Mouse (Mus musculus) CH12.LX (cell line): Measurements from ENCODE around the gene Pkd1l3. TPM values are rescaled to one million over a fixed set of nuclear protein-coding genes. Genes with fewer than 3 reads are reported as not detected.

Experiments used
- DNase-seq: peaks from one replicate; pipeline ENCODE4 v3.0.0-alpha.2; 2013; ENCODE audit errors: extremely low read depth
- H3K27ac ChIP-seq: 2 replicates; pipeline ENCODE4 v1.5.1; 2012; ENCODE audit warnings: low read depth, mild to moderate bottlenecking, control low read depth, moderate library complexity; ENCODE audit not compliant: insufficient read depth
- H3K27me3 ChIP-seq: replicated peaks from 2 replicates; pipeline ENCODE3; 2012; ENCODE audit warnings: inconsistent platforms
- H3K36me3 ChIP-seq, 2 experiments: replicated peaks in 1 of 2; 2 replicates each; pipeline versions ENCODE3 to v1.6.1; 2012; ENCODE audit warnings: inconsistent platforms in 1 of 2, low read length in 1 of 2, mild to moderate bottlenecking in 1 of 2, mixed read lengths in 1 of 2, moderate library complexity in 1 of 2; ENCODE audit not compliant: control insufficient read depth in 1 of 2, insufficient read depth in 1 of 2
- H3K4me1 ChIP-seq, 2 experiments: 2 replicates each; pipeline ENCODE4 v1.6.1; 2012; ENCODE audit warnings: inconsistent platforms in 1 of 2, moderate library complexity in 1 of 2; ENCODE audit not compliant: insufficient read depth in 2 of 2, control insufficient read depth in 1 of 2
- H3K4me2 ChIP-seq: 2 replicates; pipeline ENCODE4 v1.6.1; 2012; ENCODE audit warnings: low read depth, mild to moderate bottlenecking, control low read depth; ENCODE audit not compliant: poor library complexity, insufficient read depth, severe bottlenecking
- H3K4me3 ChIP-seq, 3 experiments: fragments of 150-350 bp in 1 of 3; sonication (generic) in 1 of 3; replicated peaks in 1 of 3; 2 replicates each; pipeline versions ENCODE3 to v1.5.1; 2011 to 2012; ENCODE audit warnings: low read depth in 2 of 3, low read length in 2 of 3, mild to moderate bottlenecking in 2 of 3, moderate library complexity in 2 of 3, control low read depth in 1 of 3, improper control_type of control experiment in 1 of 3, inconsistent platforms in 1 of 3, mixed read lengths in 1 of 3; ENCODE audit not compliant: poor library complexity in 1 of 3
- H3K79me2 ChIP-seq: replicated peaks from 2 replicates; pipeline ENCODE4 v1.6.1; 2012; ENCODE audit warnings: mild to moderate bottlenecking, moderate library complexity; ENCODE audit not compliant: control insufficient read depth, poor library complexity, insufficient read depth, severe bottlenecking; ENCODE audit errors: extremely low read depth
- H3K9ac ChIP-seq: 2 replicates; pipeline ENCODE4 v1.6.1; 2012; ENCODE audit warnings: low read depth, mild to moderate bottlenecking, control low read depth, moderate library complexity; ENCODE audit not compliant: insufficient read depth
- H3K9me3 ChIP-seq: replicated peaks from 2 replicates; pipeline ENCODE3; 2012; ENCODE audit warnings: low read length, inconsistent platforms, mixed read lengths
- CHD2 ChIP-seq: IDR thresholded peaks from 2 replicates; pipeline ENCODE4 v1.6.1; 2011; ENCODE audit warnings: low read length, improper control_type of control experiment
- CTCF ChIP-seq, 2 experiments: IDR thresholded peaks in 1 of 2; conservative IDR thresholded peaks in 1 of 2; 2 replicates each; pipeline ENCODE4 v1.5.1; 2011 to 2012; ENCODE audit warnings: low read depth in 2 of 2, low read length in 2 of 2, improper control_type of control experiment in 1 of 2, inconsistent platforms in 1 of 2, mild to moderate bottlenecking in 1 of 2, moderate library complexity in 1 of 2
- E2F4 ChIP-seq: IDR thresholded peaks from 2 replicates; pipeline ENCODE4 v1.6.1; 2011; ENCODE audit warnings: low read depth, low read length, improper control_type of control experiment; ENCODE audit not compliant: insufficient replicate concordance
- ETS1 ChIP-seq: conservative IDR thresholded peaks from 2 replicates; pipeline ENCODE4 v1.6.1; 2012; ENCODE audit warnings: low read depth, mild to moderate bottlenecking, inconsistent platforms, low read length, improper control_type of control experiment, moderate library complexity
- IRF4 ChIP-seq: IDR thresholded peaks from 2 replicates; pipeline ENCODE4 v1.6.1; 2014; ENCODE audit warnings: low read depth, mild to moderate bottlenecking, inconsistent platforms, low read length, improper control_type of control experiment
- JUN ChIP-seq: IDR thresholded peaks from 2 replicates; pipeline ENCODE4 v1.6.1; 2011; ENCODE audit warnings: low read depth, mild to moderate bottlenecking, low read length, improper control_type of control experiment, moderate library complexity; ENCODE audit not compliant: insufficient read depth
- JUND ChIP-seq: conservative IDR thresholded peaks from 2 replicates; pipeline ENCODE4 v1.6.1; 2011; ENCODE audit warnings: low read depth, low read length, improper control_type of control experiment
- MAFK ChIP-seq: IDR thresholded peaks from 2 replicates; pipeline ENCODE4 v1.6.1; 2011; ENCODE audit warnings: low read length, improper control_type of control experiment; ENCODE audit not compliant: insufficient replicate concordance
- MAX ChIP-seq: IDR thresholded peaks from 2 replicates; pipeline ENCODE4 v1.6.1; 2011; ENCODE audit warnings: low read length, improper control_type of control experiment
- MXI1 ChIP-seq: IDR thresholded peaks from 2 replicates; pipeline ENCODE4 v1.6.1; 2011; ENCODE audit warnings: mild to moderate bottlenecking, low read depth, low read length, improper control_type of control experiment
- NELFE ChIP-seq: IDR thresholded peaks from 2 replicates; pipeline ENCODE4 v1.6.1; 2011; ENCODE audit warnings: low read depth, low read length, improper control_type of control experiment
- PAX5 ChIP-seq: IDR thresholded peaks from 2 replicates; pipeline ENCODE4 v1.6.1; 2012; ENCODE audit warnings: low read length, inconsistent platforms, mixed read lengths
- POLR2A ChIP-seq: IDR thresholded peaks from 2 replicates; pipeline ENCODE4 v1.6.1; 2011; ENCODE audit warnings: low read depth, mild to moderate bottlenecking, improper control_type of control experiment, low read length
- RAD21 ChIP-seq: IDR thresholded peaks from 2 replicates; pipeline ENCODE4 v1.6.1; 2011; ENCODE audit warnings: low read depth, mild to moderate bottlenecking, low read length, improper control_type of control experiment, moderate library complexity
- TBP ChIP-seq: conservative IDR thresholded peaks from 2 replicates; pipeline ENCODE4 v1.6.1; 2011; ENCODE audit warnings: low read depth, low read length, improper control_type of control experiment
- USF2 ChIP-seq: conservative IDR thresholded peaks from 2 replicates; pipeline ENCODE4 v1.6.1; 2011; ENCODE audit warnings: low read depth, low read length, improper control_type of control experiment
- ZC3H11A ChIP-seq: IDR thresholded peaks from 2 replicates; pipeline ENCODE4 v1.6.1; 2012; ENCODE audit warnings: low read depth, mild to moderate bottlenecking, inconsistent platforms, low read length, improper control_type of control experiment
- ZMIZ1 ChIP-seq: IDR thresholded peaks from 2 replicates; pipeline ENCODE4 v1.6.1; 2012; ENCODE audit warnings: low read depth, mild to moderate bottlenecking, inconsistent platforms, low read length, improper control_type of control experiment
- ZNF384 ChIP-seq: IDR thresholded peaks from 2 replicates; pipeline ENCODE4 v1.6.1; 2012; ENCODE audit warnings: low read depth, low read length, improper control_type of control experiment, inconsistent platforms
- dilution Hi-C: fragments of 300-500 bp; cut with MboI; formaldehyde crosslinking; loops from 2 replicates; pipeline ENCODE4 v1.14.3; 2020; ENCODE audit warnings: low sequenced_read_pairs; ENCODE audit not compliant: extremely low pct_unique_long_range_greater_than_20kb, extremely low pct_ligation_motif_present
- in situ Hi-C: fragments of 300-500 bp; cut with MboI; formaldehyde crosslinking; loops from 3 replicates; pipeline ENCODE4 v1.14.3; 2019; ENCODE audit warnings: low sequenced_read_pairs, low pct_ligation_motif_present, low pct_unique_long_range_greater_than_20kb, mixed read lengths
- polyA plus RNA-seq: library from polyadenylated mRNA; unstranded; fragments of >175 nt; gene quantifications from 2 replicates; pipeline ENCODE4 v1.2.1, GENCODE M21; 2012; ENCODE audit warnings: low read depth; ENCODE audit not compliant: insufficient read length
- total RNA-seq, 2 experiments: library from RNA; depleted of rRNA; stranded (reverse); fragments of 300-350 nt in 1 of 2; fragments of >200 nt in 1 of 2; gene quantifications; 2 replicates each; pipeline ENCODE4 v1.2.3; 2012 to 2014

The Pkd1l3 gene
- total and polyA plus RNA-seq, 3 experiments = 3.5 to 10.0 (median 6.0) TPM

- no peak for TF ChIP-seq TBP
- TF ChIP-seq E2F4 = no peak
- no peak for TF ChIP-seq ZMIZ1
- no peak for TF ChIP-seq JUND
- no peak for TF ChIP-seq PAX5
These were observed 92.5 kb downstream of the Pkd1l3 start (continued) for GRCm38 (mm10) chr8:109706874-109707237.

DNA sequence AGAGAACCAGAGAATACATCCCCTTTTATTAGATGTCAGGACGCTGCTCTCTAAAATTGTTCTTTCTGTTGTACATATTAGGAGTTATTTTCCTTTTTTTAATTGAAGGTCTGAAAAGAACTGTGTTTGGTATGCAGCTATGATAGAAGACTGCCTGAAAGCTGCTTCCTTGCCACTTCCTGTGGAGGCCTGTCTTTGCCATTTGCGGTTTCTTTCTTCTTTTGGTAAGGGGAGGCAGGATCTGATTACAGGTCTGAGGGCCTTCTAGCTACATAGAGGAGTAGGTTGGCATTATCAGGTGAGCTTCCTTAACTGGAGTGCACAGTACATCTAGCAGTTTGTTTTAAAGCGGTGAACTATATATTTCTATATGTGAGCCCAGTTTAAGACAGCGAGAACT is 93.6 kb downstream of the Pkd1l3 start:
- dilution Hi-C loops = no loop called here
- peaks cover 14% of the 10 kb centered on the region for H3K27me3 ChIP-seq
- H3K4me1 ChIP-seq = peaks cover 0 to 20% of the 10 kb centered on the region in 2 experiments; a peak in 2 of 4 replicates
- no peak overlapping the region for H3K27ac ChIP-seq
- TF ChIP-seq JUN = no peak
- no peak for TF ChIP-seq MAFK
- TF ChIP-seq E2F4 = no peak
- TF ChIP-seq MXI1 = no peak
- TF ChIP-seq NELFE = no peak
- no peak for TF ChIP-seq USF2
- TF ChIP-seq PAX5 = no peak
- TF ChIP-seq RAD21 = no peak
- TF ChIP-seq ZC3H11A = no peak
- TF ChIP-seq JUND = no peak
- no peak for TF ChIP-seq CHD2
- no peak for TF ChIP-seq ETS1
- TF ChIP-seq ZNF384 = no peak
- no peaks in the 10 kb centered on the region for H3K79me2 ChIP-seq
- H3K36me3 ChIP-seq = peaks cover 2 to 39% of the 10 kb centered on the region in 2 experiments
- no peak overlapping the region for H3K9ac ChIP-seq
- H3K4me3 ChIP-seq = no peak overlapping the region
- in situ Hi-C loops = no loop called here
- no peak overlapping the region for H3K4me2 ChIP-seq
- no peaks in the 10 kb centered on the region for H3K9me3 ChIP-seq
- no peak for DNase-seq

- DNase-seq = no peak
- H3K9ac ChIP-seq = no peak overlapping the region
- no peak overlapping the region for H3K4me2 ChIP-seq
- H3K4me3 ChIP-seq = no peak overlapping the region
- dilution Hi-C loops = no loop called here
- H3K27me3 ChIP-seq = no peaks in the 10 kb centered on the region
- peaks cover 11 to 61% of the 10 kb centered on the region in 2 experiments for H3K36me3 ChIP-seq
- H3K27ac ChIP-seq = no peak overlapping the region
- TF ChIP-seq IRF4 = no peak
- TF ChIP-seq CTCF (conservative IDR thresholded peaks at IDR 0.05 in 1 of 2, IDR thresholded peaks at IDR 0.05 in 1 of 2; ENCODE audit: low read depth in 2 of 2, low read length in 2 of 2) = no peak
- TF ChIP-seq NELFE = no peak
- TF ChIP-seq POLR2A = no peak
- no peak for TF ChIP-seq MAX
- TF ChIP-seq RAD21 = no peak
- TF ChIP-seq JUN = no peak
- TF ChIP-seq PAX5 = no peak
- H3K9me3 ChIP-seq = no peaks in the 10 kb centered on the region
- no peaks in the 10 kb centered on the region for H3K79me2 ChIP-seq
- H3K4me1 ChIP-seq = no peaks in the 10 kb centered on the region
- in situ Hi-C loops = no loop called here
These were observed 98.2 kb downstream of the Pkd1l3 start for GRCm38 (mm10) chr8:109712521-109712920.
